Mouse (Mus musculus): Measurements from ENCODE around the gene Usp13. TPM values are rescaled to one million over a fixed set of nuclear protein-coding genes. Genes with fewer than 3 reads are reported as not detected.

Usp13 gene
- total RNA-seq, 4 experiments from 2014 or later, result 189 to 250 (median 219) TPM

DNA sequence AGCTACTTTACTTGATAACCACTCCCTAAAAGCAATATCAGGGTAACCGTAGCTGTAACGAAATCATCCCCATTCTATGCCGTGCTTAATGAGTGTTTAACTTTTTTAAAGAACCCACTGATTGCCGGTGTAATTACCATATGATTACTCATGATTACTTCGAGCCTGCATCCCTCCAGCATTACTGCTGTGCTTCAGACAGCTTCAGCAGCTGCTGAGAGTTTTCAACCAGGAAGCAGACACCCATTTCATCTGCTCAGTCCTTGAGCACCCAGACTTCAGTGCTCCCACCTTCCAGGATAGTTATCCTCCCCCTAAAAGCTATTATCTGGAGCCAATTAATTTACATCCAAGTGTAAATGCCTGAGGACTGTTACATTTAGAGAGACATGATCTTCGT, 106.8 kb downstream of the Usp13 start:
- no peak for DNase-seq (ENCODE audit: low spot score in 2 of 2)

DNA sequence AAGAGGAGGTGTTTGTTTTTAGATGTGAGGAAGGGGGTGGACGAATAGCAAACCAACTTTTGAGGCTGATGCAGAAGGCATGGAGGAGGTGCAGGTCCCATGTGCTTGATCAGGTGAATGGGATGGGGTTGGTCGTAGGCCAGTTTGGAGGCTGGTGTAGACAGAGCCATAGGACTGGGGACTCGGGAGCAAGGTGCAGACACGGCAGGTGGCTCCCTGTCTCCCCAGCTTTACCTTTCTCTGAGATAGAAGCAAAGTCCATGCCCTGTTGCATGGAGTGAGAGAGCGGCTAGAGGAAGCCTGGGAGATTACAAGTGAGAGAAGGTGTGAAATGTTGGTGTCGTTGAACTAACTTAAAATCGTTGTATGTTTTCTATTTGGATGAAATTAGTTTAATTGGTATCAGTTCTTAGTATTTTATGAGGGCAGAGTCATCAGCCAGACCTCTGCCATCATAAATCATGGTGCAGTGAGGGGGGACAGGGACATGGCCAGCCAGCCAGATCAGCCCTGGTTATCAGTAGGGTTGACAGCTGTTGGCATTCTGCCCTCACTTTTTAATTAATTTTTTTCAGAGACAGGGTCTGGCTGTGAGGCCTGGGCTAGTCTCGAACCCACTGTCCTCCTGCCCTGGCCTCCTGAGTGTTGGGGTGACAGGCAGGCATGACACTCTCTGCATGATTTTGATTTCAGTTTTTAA, 122.6 kb downstream of the Usp13 start:
- no peak for DNase-seq (ENCODE audit: low spot score in 2 of 2)

DNA sequence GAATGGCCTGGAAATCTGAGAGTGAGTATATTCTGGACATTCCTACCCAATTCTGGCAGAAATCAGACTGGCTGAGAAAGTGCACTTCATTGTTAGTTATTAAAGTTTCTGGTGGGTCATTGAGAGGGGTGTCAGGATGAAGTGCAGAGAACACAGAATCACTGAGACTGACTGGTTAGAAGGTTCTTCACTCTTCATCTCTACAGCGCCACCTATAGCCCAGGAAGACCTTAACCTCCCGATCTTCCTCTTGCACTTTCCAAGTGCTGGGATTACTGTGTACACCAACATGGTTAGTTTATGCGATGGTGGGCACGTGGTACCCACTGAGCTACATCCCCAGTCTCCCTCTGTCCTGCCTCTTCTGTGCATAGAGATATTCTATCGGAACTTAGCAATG, 130.1 kb downstream of the Usp13 start:
- DNase-seq (ENCODE audit: low spot score in 2 of 2), result no peak

DNA sequence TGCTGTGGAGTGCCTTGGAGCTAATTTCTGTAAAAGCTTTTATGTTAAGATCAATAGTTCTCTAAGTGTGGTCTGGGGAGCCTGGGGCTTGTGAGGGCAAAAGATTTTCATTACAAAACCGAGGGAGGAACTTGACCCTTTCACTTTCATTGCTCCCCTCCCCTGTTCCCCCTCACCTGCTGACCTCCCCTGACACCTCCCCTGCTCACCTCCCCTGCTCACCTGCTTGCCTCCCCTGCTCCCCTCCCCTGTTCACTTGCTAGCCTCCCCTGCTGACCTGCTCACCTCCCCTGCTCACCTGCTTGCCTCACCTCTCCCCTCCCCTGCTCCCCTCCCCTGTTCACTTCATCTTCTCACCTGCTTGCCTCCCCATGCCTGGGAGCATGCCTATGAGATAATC, 134.0 kb downstream of the Usp13 start:
- no peak for DNase-seq (ENCODE audit: low spot score in 2 of 2)

DNA sequence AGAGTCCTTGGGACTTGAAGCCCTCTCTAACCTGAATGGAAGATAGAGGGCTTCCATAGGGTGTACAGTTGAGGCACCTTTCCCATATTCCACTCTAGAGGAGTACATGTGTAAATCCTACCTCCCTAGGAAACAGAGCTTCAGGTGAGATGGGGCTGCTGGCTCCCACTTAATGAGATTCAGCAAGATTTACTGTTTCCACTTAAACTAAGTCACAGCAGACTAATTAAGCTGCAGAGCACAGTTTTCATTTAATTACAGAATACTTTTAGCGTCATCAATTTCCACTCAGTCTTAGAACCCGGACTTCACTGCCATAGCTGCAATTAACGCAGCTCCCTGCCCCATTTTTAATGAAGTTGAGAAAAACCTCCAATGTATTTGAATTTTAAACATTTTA, 144.1 kb downstream of the Usp13 start:
- no peak for DNase-seq (ENCODE audit: low spot score in 2 of 2)

DNA sequence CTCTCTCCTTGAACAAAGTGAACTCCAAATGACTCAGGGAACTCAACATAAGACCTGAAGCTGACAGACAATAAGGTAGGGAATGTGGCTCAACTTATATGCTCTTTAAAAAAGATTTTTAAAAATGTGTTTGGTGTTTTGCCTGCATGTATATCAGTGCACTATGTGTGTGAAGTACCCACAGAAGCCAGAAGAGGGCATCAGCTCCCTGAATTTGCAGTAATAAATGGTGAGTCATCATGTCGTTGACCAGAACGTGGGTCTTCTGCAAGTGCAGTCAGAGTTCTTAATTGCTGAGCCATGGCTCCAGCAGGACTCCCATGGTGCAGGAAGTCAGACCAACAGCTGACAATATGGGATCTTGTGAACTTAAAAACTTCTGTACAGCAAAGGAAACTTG, 148.2 kb downstream of the Usp13 start:
- no peak for DNase-seq (ENCODE audit: low spot score in 2 of 2)

DNA sequence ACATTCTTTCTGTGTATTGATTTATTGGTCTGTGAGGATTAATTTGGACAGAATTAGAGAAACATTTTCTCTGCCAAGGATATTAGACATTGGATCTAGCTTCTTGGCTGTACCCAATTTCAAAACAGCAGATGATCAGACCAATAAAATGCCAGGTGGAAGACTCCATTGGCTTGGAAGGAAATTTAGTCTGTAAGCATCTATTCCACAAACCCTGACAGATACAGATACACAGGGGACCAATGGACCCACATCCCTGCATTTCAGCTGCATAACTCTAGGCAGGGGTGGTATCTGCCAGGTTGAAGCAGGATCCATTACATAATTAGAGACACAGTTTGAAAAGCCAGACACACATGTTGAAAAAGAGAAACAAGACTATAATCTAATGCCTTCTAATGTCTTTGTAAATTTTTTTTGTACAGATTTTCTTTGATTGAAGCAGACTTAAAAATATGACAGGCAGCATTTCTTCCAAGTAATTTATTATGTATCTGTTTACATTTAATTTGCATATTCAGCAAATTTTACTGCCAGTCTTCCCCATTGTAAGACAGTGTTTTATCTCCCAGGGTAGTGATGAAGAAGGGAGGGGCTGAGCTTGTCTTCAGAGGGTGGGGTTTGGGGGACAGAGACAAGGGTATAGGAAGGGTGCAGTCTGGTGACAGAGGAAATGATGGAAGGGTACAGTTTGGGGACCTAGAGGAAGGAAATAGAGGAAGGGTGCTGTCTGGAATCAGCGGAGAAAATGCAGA, 151.5 kb downstream of the Usp13 start:
- DNase-seq (ENCODE audit: low spot score in 2 of 2), result no peak

DNA sequence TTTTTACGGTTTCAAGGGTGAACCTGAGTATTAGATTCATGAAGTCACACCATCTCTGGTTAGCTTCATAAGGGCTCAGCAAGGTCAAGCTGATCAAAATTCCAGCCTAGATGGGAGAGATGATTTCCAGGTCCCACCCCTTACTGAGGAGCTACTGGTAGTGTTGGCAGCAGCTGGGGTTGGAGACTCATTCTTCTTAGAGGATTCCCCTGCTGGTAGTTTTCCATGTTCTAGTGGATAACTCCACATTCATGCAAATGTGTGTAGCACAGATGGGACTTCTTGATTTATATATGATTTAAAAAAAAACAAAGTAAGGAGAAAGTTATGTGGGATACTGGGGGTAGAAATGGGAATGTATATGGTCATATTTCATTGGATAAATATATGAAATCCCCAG, 152.9 kb downstream of the Usp13 start:
- no peak for DNase-seq (ENCODE audit: low spot score in 2 of 2)

DNA sequence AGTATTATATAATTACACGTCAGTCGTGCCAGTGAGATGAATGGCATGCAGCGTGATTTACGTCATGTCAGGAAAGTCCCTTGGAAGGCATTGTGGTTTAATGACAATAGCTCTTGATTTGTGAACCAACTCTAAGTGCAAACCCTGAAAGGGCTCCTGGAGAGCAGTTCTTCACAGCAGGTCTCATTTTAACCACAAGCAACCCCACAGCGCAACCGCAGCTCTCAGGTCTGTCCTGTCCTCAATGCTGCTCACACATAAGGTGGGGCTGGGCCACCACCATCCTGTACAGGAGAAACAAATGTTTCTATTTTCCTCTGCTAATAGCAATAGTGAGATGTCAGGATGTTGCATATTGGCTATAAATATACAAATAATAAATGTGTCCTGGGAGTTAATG, 161.9 kb downstream of the Usp13 start:
- no peak for DNase-seq (ENCODE audit: low spot score in 2 of 2)

DNA sequence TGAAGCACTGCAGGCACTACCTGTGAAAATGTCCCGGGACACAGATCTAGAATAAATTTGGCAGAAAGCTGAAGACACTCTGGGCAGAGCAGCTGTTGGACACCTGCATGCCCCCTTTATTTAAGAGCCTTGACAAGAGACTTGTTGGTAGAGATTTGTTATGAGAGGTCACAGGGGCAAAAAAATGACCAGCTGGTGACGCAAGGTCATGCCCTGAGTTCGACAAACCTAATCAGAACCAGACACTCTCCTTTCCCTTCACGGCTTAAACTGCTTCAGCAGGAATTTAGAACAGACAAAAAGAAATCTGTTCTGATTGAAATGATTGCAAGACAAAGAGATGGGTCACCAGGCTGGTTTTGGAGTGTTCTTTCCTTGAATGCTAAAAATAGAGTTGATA, 162.6 kb downstream of the Usp13 start:
- no peak for DNase-seq (ENCODE audit: low spot score in 2 of 2)

DNA sequence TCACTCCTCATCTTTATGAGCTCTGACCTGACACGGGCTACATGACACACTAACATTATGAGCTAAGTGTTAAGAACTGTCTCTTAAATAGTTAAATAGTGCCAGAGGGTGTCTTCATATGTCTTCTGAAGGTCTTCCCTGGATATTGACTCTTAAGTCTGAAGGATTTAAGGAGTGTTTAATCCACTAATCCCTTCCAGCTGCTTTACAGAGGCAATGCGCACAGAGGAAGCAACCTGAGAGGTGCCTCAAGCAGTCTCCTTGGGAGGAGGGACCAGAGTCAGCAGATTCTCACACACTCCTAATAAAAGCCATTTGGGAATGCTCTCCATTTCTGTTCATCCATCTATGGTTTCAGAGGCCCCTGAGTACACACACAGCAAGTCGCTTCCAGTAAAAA, 167.8 kb downstream of the Usp13 start:
- DNase-seq (ENCODE audit: low spot score in 2 of 2), result no peak

Other genes with a start within 250 kb of the Usp13 start
- 1 to 10 TPM; 3.1 to 5.4 (median 4.8) TPM for gene Gnb4, start 201.0 kb upstream of the Usp13 start, total RNA-seq (2022)
- 10 to 100 TPM; 11.0 to 19.6 (median 14.2) TPM for gene Actl6a, start 111.2 kb upstream of the Usp13 start, total RNA-seq (2022)
- 100 to 1,000 TPM; 525 to 629 (median 587) TPM for gene Ndufb5, start 80.6 kb upstream of the Usp13 start, total RNA-seq (2022)
- 10 to 100 TPM; 20.4 to 30.2 (median 26.4) TPM for gene Mrpl47, start 79.9 kb upstream of the Usp13 start, total RNA-seq (2022)